Mouse (Mus musculus): ENCODE measurements at regions not wholly inside any gene's neighbourhood (a gene's known extent, or its start where the extent isn't known, plus 50 kb on each side); places are given as distances from the start of the nearest gene placed in this dataset.

- TF ChIP-seq CTCF (IDR thresholded peaks at IDR 0.05; ENCODE audit: control insufficient read depth, insufficient read depth, low read length) (no peak), POLR2A (IDR thresholded peaks at IDR 0.05; ENCODE audit: borderline replicate concordance, control insufficient read depth, low read depth, low read length) (no peak)
These were observed 111.2 kb downstream of the CK137956 start for GRCm38 (mm10) chr4:127859505-127859904.

All from bone marrow, adult 2 months (tissue).